8 mouse cellular contexts compared by ENCODE assay signal in genomic region chr7:116443004-116443696, GRCm38 (mm10). TPM values are rescaled to one million over a fixed set of nuclear protein-coding genes. Genes with fewer than 3 reads are reported as not detected.
DNase-seq lines count a peak whose midpoint lies in the region; ATAC-seq and TF ChIP-seq lines count a peak whose summit lies in the region.

Gene Pik3c2a, minus strand, starts transcription at chr7:116443449.

- peak within 1 kb of the TSS; percentile 73 for H3K4me2 ChIP-seq in forebrain, embryonic 13.5 days
- peak within 1 kb of the TSS; percentile 72 for H3K4me2 ChIP-seq in neural tube, embryonic 15.5 days

- intact Hi-C loops in heart, postnatal 14 days (cut with DNase I) = loop anchor here (5.0 kb wide), 1 partner anchor 111 kb away; the partner anchor contains the start of gene Rps13

- H3K27ac ChIP-seq in ES-Bruce4 (ENCODE audit: insufficient read depth, low read length) = no peak within 1 kb of the TSS; the same call in 1 of the 2 replicates
- peak within 1 kb of the TSS; percentile 92 for H3K27ac ChIP-seq in forebrain, embryonic 13.5 days
- peak within 1 kb of the TSS; percentile 96 for H3K27ac ChIP-seq in neural tube, embryonic 15.5 days (replicated peaks)

- TF ChIP-seq EP300 in ES-Bruce4 (IDR thresholded peaks at IDR 0.05; ENCODE audit: insufficient read depth, low read depth, low read length) = no peak

- no peaks in the 10 kb centered on the region for H3K9me3 ChIP-seq in ES-Bruce4 (replicated peaks; ENCODE audit: control insufficient read depth, insufficient read depth, low read length, poor library complexity, severe bottlenecking)
- H3K9me3 ChIP-seq in forebrain, embryonic 13.5 days (replicated peaks) = no peaks in the 10 kb centered on the region
- no peaks in the 10 kb centered on the region for H3K9me3 ChIP-seq in neural tube, embryonic 15.5 days (replicated peaks)

- TF ChIP-seq CTCF in ES-Bruce4 (IDR thresholded peaks at IDR 0.05; ENCODE audit: low read depth, low read length) = no peak

- H3K4me1 ChIP-seq in ES-Bruce4 (ENCODE audit: control insufficient read depth, insufficient read depth, low read length) = no peaks in the 10 kb centered on the region
- H3K4me1 ChIP-seq in forebrain, embryonic 13.5 days = peaks cover 34% of the 10 kb centered on the region
- peaks cover 35% of the 10 kb centered on the region for H3K4me1 ChIP-seq in neural tube, embryonic 15.5 days

- DNase-seq in heart, postnatal 14 days = peak; percentile 95
- peak; percentile 95 for DNase-seq in layer of hippocampus, adult 11-12 months (ENCODE audit: low spot score)
- DNase-seq in lung, adult 18-20 months = peak; percentile 97 to 98
- DNase-seq in testis, postnatal 14 days (ENCODE audit: low spot score) = peak; percentile 96

- WGBS in forebrain, embryonic 13.5 days = under 1% methylated on average over 72 of the region's 72 CpGs
- 2% methylated on average over 63 of the region's 72 CpGs for WGBS in neural tube, embryonic 15.5 days

- H3K36me3 ChIP-seq in ES-Bruce4 (ENCODE audit: control insufficient read depth, insufficient read depth, low read length, poor library complexity, severe bottlenecking) = no peaks in the 10 kb centered on the region
- H3K36me3 ChIP-seq in forebrain, embryonic 13.5 days (ENCODE audit: poor library complexity, severe bottlenecking) = no peaks in the 10 kb centered on the region
- H3K36me3 ChIP-seq in neural tube, embryonic 15.5 days = no peaks in the 10 kb centered on the region

- peak within 1 kb of the TSS; percentile 78 for H3K4me3 ChIP-seq in ES-Bruce4 (ENCODE audit: low read depth, low read length)
- H3K4me3 ChIP-seq in forebrain, embryonic 13.5 days = peak within 1 kb of the TSS; percentile 93
- peak within 1 kb of the TSS; percentile 98 for H3K4me3 ChIP-seq in neural tube, embryonic 15.5 days (replicated peaks)

- peak; percentile 99 for ATAC-seq in cerebellum, adult (ENCODE audit: insufficient number of reproducible peaks, low FRiP score, low TSS enrichment)
- peak; percentile 100 for ATAC-seq in forebrain, embryonic 13.5 days
- ATAC-seq in neural tube, embryonic 15.5 days (ENCODE audit: low FRiP score) = peak; percentile 99

- H3K27me3 ChIP-seq in ES-Bruce4 (ENCODE audit: control insufficient read depth, insufficient read depth, low read length, poor library complexity, severe bottlenecking) = no peaks in the 10 kb centered on the region
- H3K27me3 ChIP-seq in forebrain, embryonic 13.5 days = no peaks in the 10 kb centered on the region
- no peaks in the 10 kb centered on the region for H3K27me3 ChIP-seq in neural tube, embryonic 15.5 days (replicated peaks)

- peak; percentile 93 for TF ChIP-seq POLR2A in ES-Bruce4 (IDR thresholded peaks at IDR 0.05; ENCODE audit: insufficient read depth, low read length)

- H3K9ac ChIP-seq in ES-Bruce4 (ENCODE audit: low read depth, poor library complexity, severe bottlenecking) = peak within 1 kb of the TSS; percentile 86
- peak within 1 kb of the TSS; percentile 93 for H3K9ac ChIP-seq in forebrain, embryonic 13.5 days
- peak within 1 kb of the TSS; percentile 82 for H3K9ac ChIP-seq in neural tube, embryonic 15.5 days (replicated peaks)

RNA-seq across cellular contexts. Expression of gene Pik3c2a, which starts in this region (rescaled TPM):
- 52.9 and 67.7 TPM in 2 replicates for polyA plus RNA-seq in ES-Bruce4 (2011; ENCODE audit: insufficient read depth, insufficient read length, low read depth, missing spikeins)
- 19.8 and 22.6 TPM in 2 replicates for polyA plus RNA-seq in forebrain, embryonic 13.5 days (2015; fragmentation: Nextera tagmentation; extraction: Ambion mirVana)
- 10 to 100 TPM; 23.4 to 25.9 TPM for total RNA-seq in heart, postnatal 14 days (2021)
- 16.4 and 17.2 TPM in 2 replicates for polyA plus RNA-seq in neural tube, embryonic 15.5 days (2015; fragmentation: Nextera tagmentation; extraction: Ambion mirVana)
